In genomic region chr5:123669991-123670799, GRCm38 (mm10) we compare ENCODE assay signal across 9 mouse cellular contexts. TPM values are rescaled to one million over a fixed set of nuclear protein-coding genes. Genes with fewer than 3 reads are reported as not detected.
A peak's percentile ranks its signal among the peaks of the same experiment; 100 is the strongest.
DNase-seq lines count a peak whose midpoint lies in the region; ATAC-seq and TF ChIP-seq lines count a peak whose summit lies in the region.
"Had no signal": no experiment of that assay in that cellular context is flagged by ENCODE, and none has a peak within 500 bp of the region (broad histone marks: within the 10 kb centered on the region; RNA-seq: fewer than 3 reads in every experiment).

No protein-coding gene starts in this region.

- no peaks in the 10 kb centered on the region for H3K27me3 ChIP-seq in cerebellum, adult 2 months (ENCODE audit: control insufficient read depth, insufficient read depth, low read length)
- H3K27me3 ChIP-seq in liver, adult 2 months (ENCODE audit: control insufficient read depth, insufficient read depth, low read length): no peaks in the 10 kb centered on the region
- H3K27me3 ChIP-seq in embryonic facial prominence, embryonic 13.5 days: no peaks in the 10 kb centered on the region
- H3K27me3 ChIP-seq in liver, embryonic 16.5 days (ENCODE audit: control insufficient read depth, insufficient read depth, low read depth, low read length): no peaks in the 10 kb centered on the region

- H3K9me3 ChIP-seq in embryonic facial prominence, embryonic 13.5 days: no peaks in the 10 kb centered on the region
- no peaks in the 10 kb centered on the region for H3K9me3 ChIP-seq in liver, embryonic 16.5 days (replicated peaks; ENCODE audit: control insufficient read depth, low read length)

- TF ChIP-seq CTCF in cerebellum, adult 2 months (IDR thresholded peaks at IDR 0.05; ENCODE audit: borderline replicate concordance, insufficient read depth, low read depth, low read length): no peak
- TF ChIP-seq CTCF in liver, adult 2 months (IDR thresholded peaks at IDR 0.05; ENCODE audit: low read depth, low read length): no peak

- 36% methylated on average over 9 of the region's 9 CpGs for WGBS in cerebellum, adult 2 months
- 36% methylated on average over 9 of the region's 9 CpGs for WGBS in liver, adult 2 months
- WGBS in embryonic facial prominence, embryonic 13.5 days: 37% methylated on average over 9 of the region's 9 CpGs
- 45% methylated on average over 9 of the region's 9 CpGs for WGBS in liver, embryonic 16.5 days (ENCODE audit: insufficient replicate concordance)

- H3K4me1 ChIP-seq in cerebellum, adult 2 months (ENCODE audit: control insufficient read depth, insufficient read depth, low read length): peaks cover 37% of the 10 kb centered on the region
- peaks cover 33% of the 10 kb centered on the region for H3K4me1 ChIP-seq in liver, adult 2 months (ENCODE audit: control insufficient read depth, insufficient read depth, low read length)
- peaks cover 34% of the 10 kb centered on the region for H3K4me1 ChIP-seq in embryonic facial prominence, embryonic 13.5 days
- H3K4me1 ChIP-seq in liver, embryonic 16.5 days (ENCODE audit: control insufficient read depth, low read depth, low read length): peaks cover 22% of the 10 kb centered on the region

- DNase-seq in cerebellum, adult 2 months: no peak
- no peak for DNase-seq in cerebellum, adult 9-10 months
- peak; percentile 93 for DNase-seq in liver, adult 2 months (ENCODE audit: extremely low read depth, low read depth, low spot score)
- DNase-seq in liver: no peak
- no peak for DNase-seq in frontal cortex, adult 2 months (ENCODE audit: extremely low spot score in 1 of 2, low spot score in 1 of 2)
- no peak for DNase-seq in urinary bladder, adult 18-20 months (ENCODE audit: low spot score in 2 of 2)
- DNase-seq: right cerebral cortex, postnatal 14 days had no signal

- H3K9ac ChIP-seq in liver, adult 2 months (ENCODE audit: low read depth, low read length): peak overlapping the region; percentile 65; the same call in 1 of the 2 replicates
- no peak overlapping the region for H3K9ac ChIP-seq in embryonic facial prominence, embryonic 13.5 days
- no peak overlapping the region for H3K9ac ChIP-seq in liver, embryonic 16.5 days (ENCODE audit: low read depth, low read length)

- peak overlapping the region; percentile 66 for H3K27ac ChIP-seq in cerebellum, adult 2 months (ENCODE audit: insufficient read depth, low read length)
- H3K27ac ChIP-seq in liver, adult 2 months (replicated peaks; ENCODE audit: insufficient read depth, low read depth, low read length): peak overlapping the region; percentile 93
- peak overlapping the region; percentile 78 for H3K27ac ChIP-seq in embryonic facial prominence, embryonic 13.5 days
- H3K27ac ChIP-seq in liver, embryonic 16.5 days (ENCODE audit: low read length): peak overlapping the region; percentile 49

- no peak for TF ChIP-seq POLR2A in cerebellum, adult 2 months (IDR thresholded peaks at IDR 0.05; ENCODE audit: borderline replicate concordance, insufficient read depth, low read length)
- TF ChIP-seq POLR2A in liver, adult 2 months (IDR thresholded peaks at IDR 0.05; ENCODE audit: extremely low read depth, insufficient read depth, low read length): no peak

- H3K4me2 ChIP-seq in embryonic facial prominence, embryonic 13.5 days: peak overlapping the region; percentile 34
- peak overlapping the region; percentile 35 for H3K4me2 ChIP-seq in liver, embryonic 16.5 days (ENCODE audit: low read depth, low read length)

- H3K4me3 ChIP-seq in cerebellum, adult 2 months (replicated peaks; ENCODE audit: insufficient read depth, low read depth, low read length): no peak overlapping the region
- H3K4me3 ChIP-seq in liver, adult 2 months (ENCODE audit: insufficient read depth, low read depth, low read length): peak overlapping the region; percentile 39; the same call in 1 of the 2 replicates
- 0 out of 2 replicates have a peak overlapping the region, but pooled peaks have one; percentile 13 for H3K4me3 ChIP-seq in embryonic facial prominence, embryonic 13.5 days
- peak overlapping the region; percentile 3; the same call in 1 of the 2 replicates for H3K4me3 ChIP-seq in liver, embryonic 16.5 days (ENCODE audit: low read depth, low read length)

- no peaks in the 10 kb centered on the region for H3K36me3 ChIP-seq in liver, adult 2 months (ENCODE audit: control insufficient read depth, insufficient read depth, low read length)
- no peaks in the 10 kb centered on the region for H3K36me3 ChIP-seq in embryonic facial prominence, embryonic 13.5 days
- no peaks in the 10 kb centered on the region for H3K36me3 ChIP-seq in liver, embryonic 16.5 days (ENCODE audit: control insufficient read depth, insufficient read depth)

- no peak for ATAC-seq in embryonic facial prominence, embryonic 13.5 days (ENCODE audit: insufficient number of reproducible peaks, insufficient read depth, low FRiP score, low TSS enrichment, low read depth)
- no peak for ATAC-seq in liver, embryonic 16.5 days (ENCODE audit: low read depth)

- peaks cover 46% of the 10 kb centered on the region for H3K79me2 ChIP-seq in liver, adult 2 months (ENCODE audit: control insufficient read depth, insufficient read depth, low read length)

RNA-seq across cellular contexts. Expression of gene Clip1, which starts 14.2 kb away (rescaled TPM):
- polyA plus RNA-seq in cerebellum, adult 2 months (2012; rRNA removed): 117 and 128 TPM in 2 replicates
- 18.5 and 25.2 TPM in 2 replicates for total RNA-seq in liver, adult 2 months (2014; rRNA removed)
- 10.9 and 11.8 TPM in 2 replicates for polyA plus RNA-seq in liver, adult 2 months (2012; rRNA removed)
- polyA plus RNA-seq in embryonic facial prominence, embryonic 13.5 days (2015; fragmentation: Nextera tagmentation; extraction: Ambion mirVana): 41.8 and 48.6 TPM in 2 replicates
- 10.7 and 11.0 TPM in 2 replicates for polyA plus RNA-seq in liver, embryonic 16.5 days (2015; fragmentation: Nextera tagmentation; extraction: Ambion mirVana)
- 85.6 and 88.1 TPM in 2 replicates for polyA plus RNA-seq in frontal cortex, adult 2 months (2012; rRNA removed)

RNA-seq across cellular contexts. Expression of gene Zcchc8, which starts 50.7 kb away (rescaled TPM):
- 60.4 and 63.5 TPM in 2 replicates for polyA plus RNA-seq in cerebellum, adult 2 months (2012; rRNA removed)
- 9.0 and 12.1 TPM in 2 replicates for total RNA-seq in liver, adult 2 months (2014; rRNA removed)
- polyA plus RNA-seq in liver, adult 2 months (2012; rRNA removed): 9.6 and 12.7 TPM in 2 replicates
- polyA plus RNA-seq in embryonic facial prominence, embryonic 13.5 days (2015; fragmentation: Nextera tagmentation; extraction: Ambion mirVana): 94.1 and 96.2 TPM in 2 replicates
- polyA plus RNA-seq in liver, embryonic 16.5 days (2015; fragmentation: Nextera tagmentation; extraction: Ambion mirVana): 27.0 and 27.7 TPM in 2 replicates
- 56.0 and 61.6 TPM in 2 replicates for polyA plus RNA-seq in frontal cortex, adult 2 months (2012; rRNA removed)
